12 mouse cellular contexts compared by ENCODE assay signal in genomic region chr6:118845180-118845579, GRCm38 (mm10).
"Had no signal": no experiment of that assay in that cellular context is flagged by ENCODE, and none has a peak within 500 bp of the region (broad histone marks: within the 10 kb centered on the region; RNA-seq: fewer than 3 reads in every experiment).

No protein-coding gene starts in this region.

- H3K4me2 ChIP-seq: liver, embryonic 13.5 days; neural tube, embryonic 15.5 days; stomach, embryonic 15.5 days had no signal

- H3K27me3 ChIP-seq: liver, embryonic 13.5 days; midbrain, embryonic 12.5 days; neural tube, embryonic 15.5 days; stomach, embryonic 15.5 days had no signal

- H3K9me3 ChIP-seq: limb, embryonic 10.5 days; liver, embryonic 13.5 days; megakaryocyte, embryonic 14.5 days; midbrain, embryonic 12.5 days; neural tube, embryonic 15.5 days; stomach, embryonic 15.5 days had no signal

- H3K4me3 ChIP-seq: left cerebral cortex, adult 2 months; limb, embryonic 10.5 days; liver, embryonic 13.5 days; megakaryocyte, embryonic 14.5 days; midbrain, embryonic 12.5 days; myocyte; neural tube, embryonic 15.5 days; stomach, embryonic 15.5 days had no signal

- H3K4me1 ChIP-seq: stomach, embryonic 15.5 days had no signal

- H3K27ac ChIP-seq: left cerebral cortex, adult 2 months; limb, embryonic 10.5 days; liver, embryonic 13.5 days; neural tube, embryonic 15.5 days; stomach, embryonic 15.5 days had no signal

- H3K9ac ChIP-seq: liver, embryonic 13.5 days; midbrain, embryonic 12.5 days; neural tube, embryonic 15.5 days; stomach, embryonic 15.5 days had no signal

- H3K36me3 ChIP-seq: limb, embryonic 10.5 days; liver, embryonic 13.5 days; midbrain, embryonic 12.5 days; neural tube, embryonic 15.5 days; stomach, embryonic 15.5 days had no signal

- DNase-seq: kidney, adult 18-20 months; lung, adult 2 months; thymus, adult 2 months; thymus, postnatal 36 days had no signal
